Mouse (Mus musculus): Measurements from ENCODE around the gene Krtcap3. TPM values are rescaled to one million over a fixed set of nuclear protein-coding genes. Genes with fewer than 3 reads are reported as not detected.

Gene Krtcap3
- total RNA-seq, 2 experiments from 2014 or later = 1.6 TPM

DNA sequence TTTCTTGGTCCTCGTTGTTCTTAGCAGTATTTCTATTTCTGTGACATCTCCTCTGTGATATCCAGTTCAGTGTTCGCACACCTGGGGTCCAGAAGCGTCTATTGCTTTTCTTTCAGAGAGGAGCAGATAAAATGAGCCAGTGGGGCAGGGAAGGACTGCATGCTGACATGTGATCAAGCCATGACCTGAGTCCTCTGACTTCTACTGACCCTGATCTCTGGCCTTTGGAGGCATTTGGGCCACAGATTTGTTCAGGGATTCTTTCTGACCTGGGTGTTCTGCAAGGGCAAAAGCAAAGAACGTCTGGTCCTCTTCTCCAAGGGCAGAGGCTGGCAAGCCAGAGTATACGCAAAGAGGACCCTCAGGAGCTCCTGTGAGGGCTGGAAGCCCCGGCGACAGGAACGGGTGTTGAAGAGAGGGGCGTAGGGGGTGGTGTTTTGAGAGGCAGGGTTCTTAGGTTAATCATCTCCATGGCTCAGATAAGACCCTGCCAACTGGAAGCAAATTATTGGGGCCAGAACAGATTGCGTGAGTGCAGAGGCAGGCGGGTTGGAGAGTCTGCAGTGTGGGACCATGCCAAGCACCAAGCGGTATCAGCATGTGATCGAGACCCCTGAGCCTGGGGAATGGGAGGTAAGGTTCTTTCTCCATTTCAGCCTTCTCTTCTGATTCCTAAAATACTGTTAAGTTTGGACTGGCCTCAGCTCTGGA, 45.7 kb downstream of the Krtcap3 start, which contains the start of gene Gckr:
Gckr (plus strand) TSS at position 397 of the 711 bp plus-strand sequence.
- no peak for ATAC-seq (replicated peaks; ENCODE audit: poor library complexity, severe bottlenecking)

DNA sequence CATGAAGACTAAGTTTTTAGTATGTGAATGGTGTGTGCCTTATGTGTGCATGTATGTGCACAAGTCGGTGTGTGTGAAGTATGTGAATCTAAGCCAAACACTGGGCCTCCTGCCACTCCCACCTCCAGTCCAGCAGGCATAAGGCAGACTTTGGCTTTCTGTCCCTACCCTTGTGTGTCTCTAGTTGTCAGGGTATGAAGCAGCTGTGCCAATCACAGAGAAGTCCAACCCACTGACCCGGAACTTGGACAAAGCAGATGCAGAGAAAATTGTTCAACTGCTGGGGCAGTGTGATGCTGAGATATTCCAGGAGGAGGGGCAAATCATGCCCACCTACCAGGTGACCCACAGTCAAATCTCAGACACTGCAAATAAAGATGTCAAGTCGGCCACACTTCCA, 46.5 kb downstream of the Krtcap3 start:
- no peak for ATAC-seq (replicated peaks; ENCODE audit: poor library complexity, severe bottlenecking)

DNA sequence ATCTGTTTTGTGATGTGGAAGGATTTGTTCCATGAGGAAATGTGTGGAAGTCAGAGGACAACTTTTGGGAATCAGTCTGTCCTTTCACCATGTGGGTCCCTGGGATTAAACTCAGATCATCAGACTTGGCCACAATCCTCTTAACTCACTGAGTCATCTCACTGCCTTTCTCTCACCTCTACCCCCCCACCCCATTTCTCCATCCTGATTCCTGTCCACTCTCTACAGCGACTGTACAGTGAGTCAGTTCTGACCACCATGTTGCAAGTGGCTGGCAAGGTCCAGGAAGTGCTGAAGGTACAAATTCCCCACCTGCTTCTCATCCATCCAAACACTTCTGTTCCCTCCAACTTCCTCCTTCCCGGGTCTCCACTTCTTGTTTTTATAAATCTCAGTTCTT, 47.0 kb downstream of the Krtcap3 start:
- ATAC-seq (replicated peaks; ENCODE audit: poor library complexity, severe bottlenecking) = peak; percentile 52

DNA sequence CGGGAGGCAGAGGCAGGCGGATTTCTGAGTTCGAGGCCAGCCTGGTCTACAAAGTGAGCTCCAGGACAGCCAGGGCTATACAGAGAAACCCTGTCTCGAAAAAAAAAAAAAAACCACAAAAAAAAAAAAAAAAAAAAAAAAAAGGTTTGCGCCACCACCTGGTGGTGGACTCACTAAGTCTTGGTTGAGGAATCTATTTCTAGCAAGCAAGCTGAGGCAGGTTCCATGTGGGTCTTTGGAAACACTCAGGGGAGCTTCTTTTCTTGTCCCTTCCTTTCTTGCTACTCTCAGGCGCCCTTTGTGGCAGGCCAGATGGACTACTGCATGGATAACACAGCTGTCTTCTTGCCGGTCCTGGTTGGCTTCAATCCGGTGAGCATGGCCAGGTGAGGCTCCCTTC, 50.4 kb downstream of the Krtcap3 start:
- ATAC-seq (replicated peaks; ENCODE audit: poor library complexity, severe bottlenecking) = no peak

Other genes starting within 250 kb of the Krtcap3 start
- 42.7 and 79.1 TPM in 2 replicates for gene Atraid, start 203.4 kb upstream of the Krtcap3 start, total RNA-seq (2014; fragmentation: Nextera tagmentation)
- gene Atraid, start 203.4 kb upstream of the Krtcap3 start, total RNA-seq (2017) = 44.7 and 59.4 TPM in 2 replicates
- gene Slc5a6, start 202.8 kb upstream of the Krtcap3 start, total RNA-seq (2014; fragmentation: Nextera tagmentation) = 7.2 and 7.9 TPM in 2 replicates
- 5.8 and 8.8 TPM in 2 replicates for gene Slc5a6, start 202.8 kb upstream of the Krtcap3 start, total RNA-seq (2017)
- gene Cad, start 196.9 kb upstream of the Krtcap3 start, total RNA-seq (2014; fragmentation: Nextera tagmentation) = 57.4 and 70.3 TPM in 2 replicates
- gene Cad, start 196.9 kb upstream of the Krtcap3 start, total RNA-seq (2017) = 23.1 and 39.5 TPM in 2 replicates
- gene Dnajc5g, start 145.4 kb upstream of the Krtcap3 start, total RNA-seq (2014; fragmentation: Nextera tagmentation) = not detected in 2 replicates
- gene Dnajc5g, start 145.4 kb upstream of the Krtcap3 start, total RNA-seq (2017) = not detected in 2 replicates
- gene Slc30a3, start 143.5 kb upstream of the Krtcap3 start, total RNA-seq (2014; fragmentation: Nextera tagmentation) = not detected in 2 replicates
- gene Slc30a3, start 143.5 kb upstream of the Krtcap3 start, total RNA-seq (2017) = not detected in 2 replicates
- gene Trim54, start 135.0 kb upstream of the Krtcap3 start, total RNA-seq (2014; fragmentation: Nextera tagmentation) = not detected in 2 replicates
- not detected in 2 replicates for gene Trim54, start 135.0 kb upstream of the Krtcap3 start, total RNA-seq (2017)
- gene Ucn, start 112.9 kb upstream of the Krtcap3 start, total RNA-seq (2014; fragmentation: Nextera tagmentation) = not detected in 2 replicates
- gene Ucn, start 112.9 kb upstream of the Krtcap3 start, total RNA-seq (2017) = not detected in 2 replicates
- gene Mpv17, start 97.4 kb upstream of the Krtcap3 start, total RNA-seq (2014; fragmentation: Nextera tagmentation) = 19.6 and 42.3 TPM in 2 replicates
- 20.9 and 32.9 TPM in 2 replicates for gene Mpv17, start 97.4 kb upstream of the Krtcap3 start, total RNA-seq (2017)
- 1.5 and 6.6 TPM in 2 replicates for gene Gm29609, start 71.8 kb upstream of the Krtcap3 start, total RNA-seq (2014; fragmentation: Nextera tagmentation)
- 0.36 TPM in 1 of 2 replicates, not detected in the other for gene Gm29609, start 71.8 kb upstream of the Krtcap3 start, total RNA-seq (2017)
- 94.6 and 100 TPM in 2 replicates for gene Gtf3c2, start 71.5 kb upstream of the Krtcap3 start, total RNA-seq (2014; fragmentation: Nextera tagmentation)
- gene Gtf3c2, start 71.5 kb upstream of the Krtcap3 start, total RNA-seq (2017) = 52.0 and 59.8 TPM in 2 replicates
- gene Snx17, start 58.5 kb upstream of the Krtcap3 start, total RNA-seq (2014; fragmentation: Nextera tagmentation) = 53.3 and 65.5 TPM in 2 replicates
- 36.5 and 58.9 TPM in 2 replicates for gene Snx17, start 58.5 kb upstream of the Krtcap3 start, total RNA-seq (2017)
- 68.3 and 91.6 TPM in 2 replicates for gene Eif2b4, start 58.3 kb upstream of the Krtcap3 start, total RNA-seq (2014; fragmentation: Nextera tagmentation)
- 50.0 and 65.6 TPM in 2 replicates for gene Eif2b4, start 58.3 kb upstream of the Krtcap3 start, total RNA-seq (2017)
- 10.6 and 15.4 TPM in 2 replicates for gene Zfp513, start 49.4 kb upstream of the Krtcap3 start, total RNA-seq (2014; fragmentation: Nextera tagmentation)
- gene Zfp513, start 49.4 kb upstream of the Krtcap3 start, total RNA-seq (2017) = 5.9 and 6.9 TPM in 2 replicates
- gene Ppm1g, start 31.0 kb upstream of the Krtcap3 start, total RNA-seq (2014; fragmentation: Nextera tagmentation) = 155 and 167 TPM in 2 replicates
- gene Ppm1g, start 31.0 kb upstream of the Krtcap3 start, total RNA-seq (2017) = 175 and 201 TPM in 2 replicates
- gene Nrbp1, start 10.8 kb upstream of the Krtcap3 start, total RNA-seq (2014; fragmentation: Nextera tagmentation) = 65.6 and 75.4 TPM in 2 replicates
- 79.2 and 99.5 TPM in 2 replicates for gene Nrbp1, start 10.8 kb upstream of the Krtcap3 start, total RNA-seq (2017)
- gene Gm9970, start 10.5 kb upstream of the Krtcap3 start, total RNA-seq (2014; fragmentation: Nextera tagmentation) = not detected in 2 replicates
- not detected in 2 replicates for gene Gm9970, start 10.5 kb upstream of the Krtcap3 start, total RNA-seq (2017)
- gene Ift172, start 39.4 kb downstream of the Krtcap3 start, total RNA-seq (2014; fragmentation: Nextera tagmentation) = 16.5 and 29.2 TPM in 2 replicates
- gene Ift172, start 39.4 kb downstream of the Krtcap3 start, total RNA-seq (2017) = 12.7 and 44.9 TPM in 2 replicates
- gene Fndc4, start 44.4 kb downstream of the Krtcap3 start, total RNA-seq (2014; fragmentation: Nextera tagmentation) = not detected in 2 replicates
- not detected in 2 replicates for gene Fndc4, start 44.4 kb downstream of the Krtcap3 start, total RNA-seq (2017)
- gene Gckr, start 45.8 kb downstream of the Krtcap3 start, total RNA-seq (2014; fragmentation: Nextera tagmentation) = not detected in 2 replicates
- not detected in 2 replicates for gene Gckr, start 45.8 kb downstream of the Krtcap3 start, total RNA-seq (2017)
- 17.9 and 18.0 TPM in 2 replicates for gene Zfp512, start 200.7 kb downstream of the Krtcap3 start, total RNA-seq (2014; fragmentation: Nextera tagmentation)
- gene Zfp512, start 200.7 kb downstream of the Krtcap3 start, total RNA-seq (2017) = 21.5 and 29.5 TPM in 2 replicates
- not detected in 2 replicates for gene 4930548H24Rik, start 234.0 kb downstream of the Krtcap3 start, total RNA-seq (2014; fragmentation: Nextera tagmentation)
- not detected in 2 replicates for gene 4930548H24Rik, start 234.0 kb downstream of the Krtcap3 start, total RNA-seq (2017)
- 22.0 and 31.5 TPM in 2 replicates for gene Gpn1, start 243.1 kb downstream of the Krtcap3 start, total RNA-seq (2014; fragmentation: Nextera tagmentation)
- 35.3 and 46.6 TPM in 2 replicates for gene Gpn1, start 243.1 kb downstream of the Krtcap3 start, total RNA-seq (2017)